Mouse (Mus musculus) liver, postnatal 0 days (tissue): ENCODE measurements around the gene Abca2. TPM values are rescaled to one million over a fixed set of nuclear protein-coding genes. Genes with fewer than 3 reads are reported as not detected.
"Not testable (repeated sequence)": the region's sequence is repeated elsewhere in the genome, so short reads cannot be mapped to it uniquely, and the experiment has no call there.

Experiments
- ATAC-seq: fragments of 200-750 bp; cut with Nextera tagmentation; 2 replicates; pipeline ENCODE4 v1.8.0; 2017; ENCODE audit warnings: mild to moderate bottlenecking, moderate library complexity
- DNase-seq: peaks from one replicate; pipeline ENCODE4 v3.0.0-alpha.2; 2016
- H3K27ac ChIP-seq: fragments of 300-500 bp; sonication (generic); 2 replicates; pipeline ENCODE4 v1.5.1; 2014; ENCODE audit warnings: antibody characterized with exemption, moderate library complexity, mild to moderate bottlenecking, low read depth
- H3K27me3 ChIP-seq: fragments of 300-500 bp; sonication (generic); 2 replicates; pipeline ENCODE4 v1.6.1; 2014; ENCODE audit warnings: low read length, control low read depth, mixed read lengths; ENCODE audit not compliant: insufficient read depth
- H3K36me3 ChIP-seq: fragments of 300-500 bp; sonication (generic); replicated peaks from 2 replicates; pipeline ENCODE4 v1.6.1; 2014; ENCODE audit warnings: mild to moderate bottlenecking, control low read depth, low read length, moderate library complexity, mixed read lengths; ENCODE audit not compliant: insufficient read depth
- H3K4me1 ChIP-seq: fragments of 300-500 bp; sonication (generic); 2 replicates; pipeline ENCODE4 v1.6.1; 2014; ENCODE audit warnings: antibody characterized with exemption, mild to moderate bottlenecking, control low read depth; ENCODE audit not compliant: insufficient read depth
- H3K4me2 ChIP-seq: fragments of 300-500 bp; sonication (generic); 2 replicates; pipeline ENCODE4 v1.6.1; 2014; ENCODE audit warnings: low read depth, mild to moderate bottlenecking, low read length, moderate library complexity, mixed read lengths
- H3K4me3 ChIP-seq: fragments of 300-500 bp; sonication (generic); 2 replicates; pipeline ENCODE4 v1.5.1; 2014; ENCODE audit warnings: low read depth, low read length
- H3K9ac ChIP-seq: fragments of 300-500 bp; sonication (generic); replicated peaks from 2 replicates; pipeline ENCODE4 v1.6.1; 2014; ENCODE audit warnings: mild to moderate bottlenecking, moderate library complexity
- H3K9me3 ChIP-seq: fragments of 300-500 bp; sonication (generic); 2 replicates; pipeline ENCODE4 v1.6.1; 2016; ENCODE audit warnings: mild to moderate bottlenecking, control low read depth, low read length, mixed read lengths
- CTCF ChIP-seq: sonication (generic); IDR thresholded peaks from 2 replicates; pipeline ENCODE4 v1.5.1; 2016; ENCODE audit warnings: antibody characterized with exemption, low read depth
- EP300 ChIP-seq: IDR thresholded peaks from 2 replicates; pipeline ENCODE4 v1.6.1; 2016; ENCODE audit warnings: antibody characterized with exemption, low read depth, mild to moderate bottlenecking
- WGBS: fragments of 180-500 bp; shearing (Covaris S2); extraction: QIAGEN DNeasy Blood & Tissue Kit; methylation state at CpG from one replicate; pipeline ENCODE4 v1.1.7; 2014; ENCODE audit not compliant: insufficient replicate concordance; 5-methylcytosine and 5-hydroxymethylcytosine counted together
- polyA plus RNA-seq: library from polyadenylated mRNA; unstranded; fragments of >200 nt; fragmentation: Nextera tagmentation; extraction: Ambion mirVana; gene quantifications from 2 replicates; pipeline ENCODE4 v1.2.1, GENCODE M21; 2015

The Abca2 gene
- polyA plus RNA-seq, 1 experiment from 2014 or later, result 0.87 TPM

GRCm38 (mm10) chr2:25402377-25402971 lies 26.0 kb upstream of the Abca2 start:
- H3K4me1 ChIP-seq, result peaks cover 7% of the 10 kb centered on the region; the same call in 1 of the 2 replicates
- no peaks in the 10 kb centered on the region for H3K36me3 ChIP-seq
- DNase-seq (peak; percentile 88), ATAC-seq (peak; percentile 53)
- H3K9ac ChIP-seq, result no peak overlapping the region
- WGBS, result 2% methylated on average over 13 of the region's 13 CpGs
- no peak overlapping the region for H3K27ac ChIP-seq
- no peaks in the 10 kb centered on the region for H3K9me3 ChIP-seq
- TF ChIP-seq EP300 (no peak), CTCF (peak; percentile 87)
- H3K27me3 ChIP-seq, result peaks cover 61% of the 10 kb centered on the region
- peak overlapping the region; percentile 74 for H3K4me2 ChIP-seq
- peak overlapping the region; percentile 47 for H3K4me3 ChIP-seq

GRCm38 (mm10) chr2:25402972-25403601 lies 25.4 kb upstream of the Abca2 start:
- H3K36me3 ChIP-seq, result no peaks in the 10 kb centered on the region
- H3K9ac ChIP-seq, result 0 out of 2 replicates have a peak overlapping the region, but pooled peaks have one; percentile 38
- H3K9me3 ChIP-seq, result no peaks in the 10 kb centered on the region
- H3K4me1 ChIP-seq, result peaks cover 7% of the 10 kb centered on the region; the same call in 1 of the 2 replicates
- H3K4me2 ChIP-seq, result peak overlapping the region; percentile 74
- H3K27me3 ChIP-seq, result peaks cover 57% of the 10 kb centered on the region
- no peak for TF ChIP-seq CTCF
- no peak for TF ChIP-seq EP300
- H3K4me3 ChIP-seq, result peak overlapping the region; percentile 47
- peak overlapping the region; percentile 16; the same call in 1 of the 2 replicates for H3K27ac ChIP-seq
- DNase-seq (no peak), ATAC-seq (peak; percentile 41)
- WGBS, result 4% methylated on average over 50 of the region's 54 CpGs

- ATAC-seq (no peak), DNase-seq (no peak)
- Histone ChIP-seq H3K9ac (no peak overlapping the region), H3K36me3 (no peaks in the 10 kb centered on the region), H3K4me1 (peaks cover 7% of the 10 kb centered on the region; the same call in 1 of the 2 replicates), H3K4me2 (no peak overlapping the region), H3K4me3 (no peak overlapping the region), H3K9me3 (no peaks in the 10 kb centered on the region), H3K27me3 (peaks cover 49% of the 10 kb centered on the region), H3K27ac (no peak overlapping the region)
- WGBS, result 67% methylated on average over 4 of the region's 4 CpGs
- TF ChIP-seq CTCF (no peak), EP300 (no peak)
Observed at GRCm38 (mm10) chr2:25403994-25404393, 24.5 kb upstream of the Abca2 start.

GRCm38 (mm10) chr2:25408908-25409307 lies 19.6 kb upstream of the Abca2 start:
- WGBS, result 75% methylated on average over 10 of the region's 10 CpGs
- peaks cover 8% of the 10 kb centered on the region for H3K27me3 ChIP-seq

GRCm38 (mm10) chr2:25413436-25413835 lies 15.1 kb upstream of the Abca2 start:
- not testable (repeated sequence) for H3K27me3 ChIP-seq, H3K36me3 ChIP-seq, ATAC-seq, DNase-seq, H3K27ac ChIP-seq, H3K9ac ChIP-seq, H3K4me2 ChIP-seq, H3K4me1 ChIP-seq, H3K4me3 ChIP-seq, H3K9me3 ChIP-seq
- TF ChIP-seq CTCF, result peak; percentile 28; the same call in 1 of the 2 replicates

More at GRCm38 (mm10) chr2:25408908-25409307, 19.6 kb upstream of the Abca2 start:
- H3K9me3 ChIP-seq, result no peaks in the 10 kb centered on the region
- no peaks in the 10 kb centered on the region for H3K4me1 ChIP-seq
- no peaks in the 10 kb centered on the region for H3K36me3 ChIP-seq
- no peak for ATAC-seq
- no peak overlapping the region for H3K27ac ChIP-seq
- DNase-seq, result no peak
- no peak overlapping the region for H3K4me3 ChIP-seq
- no peak overlapping the region for H3K9ac ChIP-seq
- no peak overlapping the region for H3K4me2 ChIP-seq
- TF ChIP-seq CTCF, result no peak
- TF ChIP-seq EP300, result no peak

GRCm38 (mm10) chr2:25417426-25417825 lies 11.1 kb upstream of the Abca2 start:
- 41% methylated on average over 3 of the region's 3 CpGs for WGBS
- H3K36me3 ChIP-seq, result no peaks in the 10 kb centered on the region
- no peak overlapping the region for H3K27ac ChIP-seq
- ATAC-seq (no peak), DNase-seq (no peak)
- no peak overlapping the region for H3K9ac ChIP-seq
- no peaks in the 10 kb centered on the region for H3K27me3 ChIP-seq
- TF ChIP-seq EP300 (no peak), CTCF (no peak)
- H3K4me2 ChIP-seq, result no peak overlapping the region
- no peaks in the 10 kb centered on the region for H3K9me3 ChIP-seq
- H3K4me1 ChIP-seq, result 0 out of 2 replicates have a peak, but pooled peaks cover 1% of the 10 kb centered on the region
- H3K4me3 ChIP-seq, result no peak overlapping the region
